Mouse (Mus musculus) liver, embryonic 14.5 days (tissue): ENCODE data around the gene Amot.

ENCODE experiments used
- CTCF ChIP-seq: IDR thresholded peaks from 2 replicates; pipeline ENCODE4 v1.5.1; 2016; ENCODE audit warnings: antibody characterized with exemption, low read depth, control low read depth
- EP300 ChIP-seq: IDR thresholded peaks from 2 replicates; pipeline ENCODE4 v1.6.1; 2016; ENCODE audit warnings: antibody characterized with exemption, low read depth

DNA sequence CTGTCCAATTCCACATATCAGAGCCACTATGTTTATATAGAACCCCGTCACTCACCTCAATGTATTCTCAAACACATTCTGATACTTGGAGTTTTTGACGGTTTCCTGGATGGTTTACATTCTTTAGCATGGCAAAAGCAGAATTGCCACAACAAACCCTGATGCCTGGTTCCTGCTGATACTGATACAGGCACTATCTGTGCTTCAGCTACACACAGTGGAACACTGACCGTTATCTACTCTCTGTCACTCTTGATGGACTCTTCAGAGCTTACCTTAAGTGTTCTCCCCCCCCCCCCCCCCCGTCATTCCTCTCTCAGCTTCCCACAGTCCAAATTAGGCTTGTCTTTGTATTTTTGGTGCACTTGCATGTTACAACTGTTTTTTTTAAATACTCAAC is 98.9 kb downstream of the Amot start:
- TF ChIP-seq CTCF (no peak), EP300 (0 out of 2 replicates have a peak, but pooled peaks have one; percentile 21)
